Mouse (Mus musculus): ENCODE data around the gene Atat1. TPM values are rescaled to one million over a fixed set of nuclear protein-coding genes. Genes with fewer than 3 reads are reported as not detected.
A peak's percentile ranks its signal among the peaks of the same experiment; 100 is the strongest.
"Not testable (repeated sequence)": the region's sequence is repeated elsewhere in the genome, so short reads cannot be mapped to it uniquely, and the experiment has no call there.

The Atat1 gene
- polyA plus RNA-seq, 1 experiment from 2014 or later, result 28.4 TPM

- H3K4me1 ChIP-seq (replicated peaks; ENCODE audit: insufficient read depth, low read length), result no peaks in the 10 kb centered on the region
- no peak overlapping the region for H3K4me3 ChIP-seq (replicated peaks; ENCODE audit: low read depth, low read length)
- no peaks in the 10 kb centered on the region for H3K9me3 ChIP-seq (replicated peaks; ENCODE audit: low read length)
- no peak overlapping the region for H3K27ac ChIP-seq
- DNase-seq (ENCODE audit: low spot score), result no peak
- H3K27me3 ChIP-seq (ENCODE audit: insufficient read depth, low read length), result no peaks in the 10 kb centered on the region
- no peak overlapping the region for H3K4me2 ChIP-seq (ENCODE audit: low read length)
- WGBS, result 56% methylated on average over 2 of the region's 2 CpGs
- no peak for TF ChIP-seq CTCF (IDR thresholded peaks at IDR 0.05; ENCODE audit: low read depth)
- H3K36me3 ChIP-seq (ENCODE audit: insufficient read depth, low read length), result no peaks in the 10 kb centered on the region
- no peak overlapping the region for H3K9ac ChIP-seq (ENCODE audit: low read depth, low read length)
- no peak for ATAC-seq (replicated peaks; ENCODE audit: low FRiP score, low read depth)
These were observed 29.2 kb upstream of the Atat1 start for GRCm38 (mm10) chr17:35939108-35939507.

- no peak overlapping the region for H3K4me3 ChIP-seq (replicated peaks; ENCODE audit: low read depth, low read length)
- TF ChIP-seq CTCF (IDR thresholded peaks at IDR 0.05; ENCODE audit: low read depth), result peak; percentile 88
- no peak overlapping the region for H3K9ac ChIP-seq (ENCODE audit: low read depth, low read length)
- H3K4me1 ChIP-seq (replicated peaks; ENCODE audit: insufficient read depth, low read length), result no peaks in the 10 kb centered on the region
- WGBS, result 48% methylated on average over 2 of the region's 2 CpGs
- ATAC-seq (replicated peaks; ENCODE audit: low FRiP score, low read depth) (peak; percentile 66), DNase-seq (ENCODE audit: low spot score) (peak; percentile 81)
- no peaks in the 10 kb centered on the region for H3K27me3 ChIP-seq (ENCODE audit: insufficient read depth, low read length)
- H3K4me2 ChIP-seq (ENCODE audit: low read length), result no peak overlapping the region
- H3K9me3 ChIP-seq (replicated peaks; ENCODE audit: low read length), result no peaks in the 10 kb centered on the region
- no peak overlapping the region for H3K27ac ChIP-seq
- H3K36me3 ChIP-seq (ENCODE audit: insufficient read depth, low read length), result no peaks in the 10 kb centered on the region
These were observed 27.9 kb upstream of the Atat1 start for GRCm38 (mm10) chr17:35937700-35938348.

GRCm38 (mm10) chr17:35935763-35936162, 25.9 kb upstream of the Atat1 start:
- not testable (repeated sequence) for H3K4me3 ChIP-seq (replicated peaks; ENCODE audit: low read depth, low read length); H3K27ac ChIP-seq; H3K36me3 ChIP-seq (ENCODE audit: insufficient read depth, low read length); H3K9ac ChIP-seq (ENCODE audit: low read depth, low read length); ATAC-seq (replicated peaks; ENCODE audit: low FRiP score, low read depth); H3K27me3 ChIP-seq (ENCODE audit: insufficient read depth, low read length); H3K4me1 ChIP-seq (replicated peaks; ENCODE audit: insufficient read depth, low read length); H3K9me3 ChIP-seq (replicated peaks; ENCODE audit: low read length); DNase-seq (ENCODE audit: low spot score); H3K4me2 ChIP-seq (ENCODE audit: low read length)
- WGBS, result 88% methylated on average over 14 of the region's 14 CpGs

- Histone ChIP-seq H3K4me3 (replicated peaks; ENCODE audit: low read depth, low read length) (no peak overlapping the region), H3K9me3 (replicated peaks; ENCODE audit: low read length) (no peaks in the 10 kb centered on the region), H3K4me1 (replicated peaks; ENCODE audit: insufficient read depth, low read length) (no peaks in the 10 kb centered on the region), H3K27ac (no peak overlapping the region), H3K36me3 (ENCODE audit: insufficient read depth, low read length) (peaks cover 32% of the 10 kb centered on the region), H3K4me2 (ENCODE audit: low read length) (no peak overlapping the region), H3K9ac (ENCODE audit: low read depth, low read length) (no peak overlapping the region), H3K27me3 (ENCODE audit: insufficient read depth, low read length) (no peaks in the 10 kb centered on the region)
- WGBS, result 89% methylated on average over 4 of the region's 4 CpGs
- ATAC-seq (replicated peaks; ENCODE audit: low FRiP score, low read depth) (no peak), DNase-seq (ENCODE audit: low spot score) (no peak)
- TF ChIP-seq CTCF (IDR thresholded peaks at IDR 0.05; ENCODE audit: low read depth), result no peak
These were observed 22.7 kb upstream of the Atat1 start for GRCm38 (mm10) chr17:35932608-35933007.

- Histone ChIP-seq H3K4me3 (replicated peaks; ENCODE audit: low read depth, low read length) (no peak overlapping the region), H3K9me3 (replicated peaks; ENCODE audit: low read length) (no peaks in the 10 kb centered on the region), H3K27ac (no peak overlapping the region), H3K9ac (ENCODE audit: low read depth, low read length) (no peak overlapping the region), H3K27me3 (ENCODE audit: insufficient read depth, low read length) (no peaks in the 10 kb centered on the region), H3K36me3 (ENCODE audit: insufficient read depth, low read length) (peaks cover 45% of the 10 kb centered on the region), H3K4me1 (replicated peaks; ENCODE audit: insufficient read depth, low read length) (no peaks in the 10 kb centered on the region), H3K4me2 (ENCODE audit: low read length) (no peak overlapping the region)
- DNase-seq (ENCODE audit: low spot score) (no peak), ATAC-seq (replicated peaks; ENCODE audit: low FRiP score, low read depth) (peak; percentile 52)
- 96% methylated on average over 12 of the region's 12 CpGs for WGBS
- TF ChIP-seq CTCF (IDR thresholded peaks at IDR 0.05; ENCODE audit: low read depth), result no peak
These were observed 20.8 kb upstream of the Atat1 start for GRCm38 (mm10) chr17:35930627-35931026.

- no peak overlapping the region for H3K4me2 ChIP-seq (ENCODE audit: low read length)
- no peak overlapping the region for H3K4me3 ChIP-seq (replicated peaks; ENCODE audit: low read depth, low read length)
- no peaks in the 10 kb centered on the region for H3K27me3 ChIP-seq (ENCODE audit: insufficient read depth, low read length)
- H3K4me1 ChIP-seq (replicated peaks; ENCODE audit: insufficient read depth, low read length), result no peaks in the 10 kb centered on the region
- peaks cover 54% of the 10 kb centered on the region for H3K36me3 ChIP-seq (ENCODE audit: insufficient read depth, low read length)
- H3K27ac ChIP-seq, result no peak overlapping the region
- ATAC-seq (replicated peaks; ENCODE audit: low FRiP score, low read depth) (no peak), DNase-seq (ENCODE audit: low spot score) (no peak)
- no peaks in the 10 kb centered on the region for H3K9me3 ChIP-seq (replicated peaks; ENCODE audit: low read length)
- no peak overlapping the region for H3K9ac ChIP-seq (ENCODE audit: low read depth, low read length)
- WGBS, result 97% methylated on average over 2 of the region's 2 CpGs
- TF ChIP-seq CTCF (IDR thresholded peaks at IDR 0.05; ENCODE audit: low read depth), result no peak
These were observed 19.7 kb upstream of the Atat1 start for GRCm38 (mm10) chr17:35929534-35929933.

- no peaks in the 10 kb centered on the region for H3K9me3 ChIP-seq (replicated peaks; ENCODE audit: low read length)
- WGBS, result 68% methylated on average over 1 of the region's 1 CpGs
- H3K36me3 ChIP-seq (ENCODE audit: insufficient read depth, low read length), result peaks cover 70% of the 10 kb centered on the region
- TF ChIP-seq CTCF (IDR thresholded peaks at IDR 0.05; ENCODE audit: low read depth), result no peak
- DNase-seq (ENCODE audit: low spot score), result no peak
- no peaks in the 10 kb centered on the region for H3K27me3 ChIP-seq (ENCODE audit: insufficient read depth, low read length)
- H3K4me2 ChIP-seq (ENCODE audit: low read length), result no peak overlapping the region
- H3K4me3 ChIP-seq (replicated peaks; ENCODE audit: low read depth, low read length), result no peak overlapping the region
- no peak overlapping the region for H3K27ac ChIP-seq
- ATAC-seq (replicated peaks; ENCODE audit: low FRiP score, low read depth), result no peak
- no peak overlapping the region for H3K9ac ChIP-seq (ENCODE audit: low read depth, low read length)
- no peaks in the 10 kb centered on the region for H3K4me1 ChIP-seq (replicated peaks; ENCODE audit: insufficient read depth, low read length)
These were observed 17.6 kb upstream of the Atat1 start for GRCm38 (mm10) chr17:35927471-35927870.
